Mouse (Mus musculus) heart, embryonic 11.5 days (tissue): Measurements from ENCODE around the gene Exoc8. TPM values are rescaled to one million over a fixed set of nuclear protein-coding genes. Genes with fewer than 3 reads are reported as not detected.

Experiments
- ATAC-seq: fragments of 200-750 bp; cut with Nextera tagmentation; replicated peaks from 2 replicates; pipeline ENCODE4 v1.8.0; 2017; ENCODE audit warnings: moderate library complexity; ENCODE audit not compliant: insufficient number of reproducible peaks, low FRiP score, low TSS enrichment
- H3K27ac ChIP-seq: fragments of 300-500 bp; sonication (generic); 2 replicates; pipeline ENCODE4 v1.5.1; 2014; ENCODE audit warnings: mild to moderate bottlenecking, low read depth, low read length
- H3K27me3 ChIP-seq: fragments of 300-500 bp; sonication (generic); 2 replicates; pipeline ENCODE4 v1.6.1; 2014; ENCODE audit warnings: mild to moderate bottlenecking, low read length, mixed read lengths; ENCODE audit not compliant: control insufficient read depth, insufficient read depth
- H3K36me3 ChIP-seq: fragments of 300-500 bp; sonication (generic); 2 replicates; pipeline ENCODE4 v1.6.1; 2014; ENCODE audit warnings: mild to moderate bottlenecking, low read length, moderate library complexity, mixed read lengths; ENCODE audit not compliant: control insufficient read depth, insufficient read depth
- H3K4me1 ChIP-seq: fragments of 300-500 bp; sonication (generic); 2 replicates; pipeline ENCODE4 v1.6.1; 2014; ENCODE audit warnings: low read length; ENCODE audit not compliant: control insufficient read depth, insufficient read depth
- H3K4me2 ChIP-seq: fragments of 300-500 bp; sonication (generic); 2 replicates; pipeline ENCODE4 v1.6.1; 2014; ENCODE audit warnings: mild to moderate bottlenecking, moderate library complexity
- H3K4me3 ChIP-seq: fragments of 300-500 bp; sonication (generic); 2 replicates; pipeline ENCODE4 v1.5.1; 2014; ENCODE audit warnings: low read depth, low read length
- H3K9ac ChIP-seq: fragments of 300-500 bp; sonication (generic); 2 replicates; pipeline ENCODE4 v1.6.1; 2014; ENCODE audit warnings: mild to moderate bottlenecking, low read depth, low read length, moderate library complexity
- H3K9me3 ChIP-seq: fragments of 300-500 bp; sonication (generic); replicated peaks from 2 replicates; pipeline ENCODE4 v1.6.1; 2016; ENCODE audit warnings: low read length; ENCODE audit not compliant: control insufficient read depth
- WGBS: fragments of 180-500 bp; shearing (Covaris S2); extraction: QIAGEN DNeasy Blood & Tissue Kit; methylation state at CpG from one replicate; pipeline ENCODE4 v1.1.7; 2014; ENCODE audit not compliant: insufficient replicate concordance; 5-methylcytosine and 5-hydroxymethylcytosine counted together
- polyA plus RNA-seq: library from polyadenylated mRNA; unstranded; fragments of >200 nt; fragmentation: Nextera tagmentation; extraction: Ambion mirVana; gene quantifications from 2 replicates; pipeline ENCODE4 v1.2.1, GENCODE M21; 2014

Gene Exoc8
- polyA plus RNA-seq, 1 experiment from 2014 or later = 5.9 TPM

GRCm38 (mm10) chr8:124917741-124918484, 20.4 kb upstream of the Exoc8 start:
- ATAC-seq = no peak
- no peak overlapping the region for H3K4me3 ChIP-seq
- H3K9me3 ChIP-seq = no peaks in the 10 kb centered on the region; the same call in 1 of the 2 replicates
- no peak overlapping the region for H3K9ac ChIP-seq
- WGBS = 75% methylated on average over 18 of the region's 18 CpGs
- H3K36me3 ChIP-seq = peaks cover 19% of the 10 kb centered on the region
- H3K27me3 ChIP-seq = no peaks in the 10 kb centered on the region
- peaks cover 35% of the 10 kb centered on the region for H3K4me1 ChIP-seq
- no peak overlapping the region for H3K4me2 ChIP-seq
- H3K27ac ChIP-seq = no peak overlapping the region

- Histone ChIP-seq H3K9me3 (no peaks in the 10 kb centered on the region; the same call in 1 of the 2 replicates), H3K4me1 (peaks cover 19% of the 10 kb centered on the region), H3K4me2 (no peak overlapping the region), H3K27ac (no peak overlapping the region), H3K4me3 (no peak overlapping the region), H3K36me3 (peaks cover 22% of the 10 kb centered on the region), H3K27me3 (no peaks in the 10 kb centered on the region), H3K9ac (no peak overlapping the region)
- WGBS = 97% methylated on average over 5 of the region's 5 CpGs
- ATAC-seq = no peak
Observed at GRCm38 (mm10) chr8:124914061-124914460, 16.6 kb upstream of the Exoc8 start.

- H3K9ac ChIP-seq = no peak overlapping the region
- H3K27ac ChIP-seq = peak overlapping the region; percentile 15; the same call in 1 of the 2 replicates
Observed at GRCm38 (mm10) chr8:124911938-124912872, 14.7 kb upstream of the Exoc8 start.

GRCm38 (mm10) chr8:124910349-124910748, 12.8 kb upstream of the Exoc8 start:
- peaks cover 27% of the 10 kb centered on the region for H3K36me3 ChIP-seq
- ATAC-seq = no peak
- H3K9ac ChIP-seq = no peak overlapping the region
- H3K9me3 ChIP-seq = no peaks in the 10 kb centered on the region; the same call in 1 of the 2 replicates
- no peak overlapping the region for H3K4me3 ChIP-seq
- H3K4me1 ChIP-seq = 0 out of 2 replicates have a peak, but pooled peaks cover 2% of the 10 kb centered on the region
- no peaks in the 10 kb centered on the region for H3K27me3 ChIP-seq
- no peak overlapping the region for H3K4me2 ChIP-seq
- 74% methylated on average over 10 of the region's 10 CpGs for WGBS
- H3K27ac ChIP-seq = no peak overlapping the region

More at GRCm38 (mm10) chr8:124911938-124912872, 14.7 kb upstream of the Exoc8 start:
- Histone ChIP-seq H3K27me3 (no peaks in the 10 kb centered on the region), H3K36me3 (peaks cover 27% of the 10 kb centered on the region), H3K4me1 (peaks cover 15% of the 10 kb centered on the region), H3K9me3 (no peaks in the 10 kb centered on the region; the same call in 1 of the 2 replicates), H3K4me2 (no peak overlapping the region), H3K4me3 (no peak overlapping the region)
- no peak for ATAC-seq
- WGBS = 66% methylated on average over 17 of the region's 17 CpGs

- no peak for ATAC-seq
- H3K36me3 ChIP-seq = peaks cover 23% of the 10 kb centered on the region
- H3K4me1 ChIP-seq = 0 out of 2 replicates have a peak, but pooled peaks cover 3% of the 10 kb centered on the region
- H3K9me3 ChIP-seq = no peaks in the 10 kb centered on the region; the same call in 1 of the 2 replicates
- no peak overlapping the region for H3K4me3 ChIP-seq
- WGBS = 83% methylated on average over 16 of the region's 16 CpGs
- H3K4me2 ChIP-seq = no peak overlapping the region
- H3K9ac ChIP-seq = no peak overlapping the region
- no peak overlapping the region for H3K27ac ChIP-seq
- H3K27me3 ChIP-seq = no peaks in the 10 kb centered on the region
Observed at GRCm38 (mm10) chr8:124909936-124910335, 12.4 kb upstream of the Exoc8 start.

- no peak overlapping the region for H3K4me3 ChIP-seq
- H3K9ac ChIP-seq = no peak overlapping the region
- H3K4me1 ChIP-seq = 0 out of 2 replicates have a peak, but pooled peaks cover 3% of the 10 kb centered on the region
- H3K36me3 ChIP-seq = peaks cover 31% of the 10 kb centered on the region
- no peak overlapping the region for H3K4me2 ChIP-seq
- no peaks in the 10 kb centered on the region for H3K9me3 ChIP-seq
- WGBS = 92% methylated on average over 2 of the region's 2 CpGs
- no peaks in the 10 kb centered on the region for H3K27me3 ChIP-seq
- no peak overlapping the region for H3K27ac ChIP-seq
- no peak for ATAC-seq
Observed at GRCm38 (mm10) chr8:124905482-124905881, 8.0 kb upstream of the Exoc8 start.

- H3K27me3 ChIP-seq = no peaks in the 10 kb centered on the region
- H3K9me3 ChIP-seq = no peaks in the 10 kb centered on the region
- whole genome bisulfite sequencing = 91% methylated on average over 15 of the region's 15 CpGs
- no peak overlapping the region for H3K27ac ChIP-seq
- H3K36me3 ChIP-seq = peaks cover 28% of the 10 kb centered on the region
- no peak overlapping the region for H3K4me2 ChIP-seq
- ATAC-seq = no peak
- no peak overlapping the region for H3K4me3 ChIP-seq
- H3K9ac ChIP-seq = no peak overlapping the region
- H3K4me1 ChIP-seq = peaks cover 9% of the 10 kb centered on the region
Observed at GRCm38 (mm10) chr8:124903198-124903597, 5.7 kb upstream of the Exoc8 start.

- Histone ChIP-seq H3K27me3 (no peaks in the 10 kb centered on the region), H3K4me1 (peaks cover 19% of the 10 kb centered on the region), H3K9ac (peak overlapping the region; percentile 88), H3K9me3 (no peaks in the 10 kb centered on the region), H3K4me3 (peak overlapping the region; percentile 99), H3K36me3 (peaks cover 24% of the 10 kb centered on the region), H3K27ac (peak overlapping the region; percentile 75; the same call in 1 of the 2 replicates), H3K4me2 (peak overlapping the region; percentile 100)
- ATAC-seq = no peak; the same call in 1 of the 2 replicates
- WGBS = 4% methylated on average over 31 of the region's 31 CpGs
Observed at GRCm38 (mm10) chr8:124898251-124898905, 873 bp upstream of the Exoc8 start.
